Mouse (Mus musculus): Measurements from ENCODE around the gene Tbc1d10c. TPM values are rescaled to one million over a fixed set of nuclear protein-coding genes. Genes with fewer than 3 reads are reported as not detected.

The Tbc1d10c gene
- polyA plus RNA-seq, 1 experiment, result 0.98 TPM

GRCm38 (mm10) chr19:4134354-4134753 lies 56.7 kb downstream of the Tbc1d10c start:
- Histone ChIP-seq H3K27me3 (ENCODE audit: control insufficient read depth, insufficient read depth, low read length) (no peaks in the 10 kb centered on the region), H3K4me3 (ENCODE audit: control insufficient read depth, low read depth, low read length) (no peak overlapping the region), H3K4me1 (ENCODE audit: control insufficient read depth, insufficient read depth, low read length) (no peaks in the 10 kb centered on the region), H3K27ac (ENCODE audit: control insufficient read depth, insufficient read depth, low read depth, low read length) (no peak overlapping the region), H3K36me3 (ENCODE audit: control insufficient read depth, insufficient read depth, low read length) (no peaks in the 10 kb centered on the region; the same call in 1 of the 2 replicates)
- TF ChIP-seq CTCF (IDR thresholded peaks at IDR 0.05; ENCODE audit: control insufficient read depth, insufficient read depth, insufficient replicate concordance, low read depth, low read length), result no peak
- TF ChIP-seq POLR2A (IDR thresholded peaks at IDR 0.05; ENCODE audit: control insufficient read depth, low read depth, low read length), result no peak

Other genes with a start within 250 kb of the Tbc1d10c start
- 2.9 and 3.2 TPM in 2 replicates for gene Aldh3b3, start 232.6 kb downstream of the Tbc1d10c start, polyA plus RNA-seq (2012; rRNA removed)
- 48.5 and 48.6 TPM in 2 replicates for gene Aldh3b2, start 219.0 kb downstream of the Tbc1d10c start, polyA plus RNA-seq (2012; rRNA removed)
- gene Acy3, start 204.7 kb downstream of the Tbc1d10c start, polyA plus RNA-seq (2012; rRNA removed), result 14.7 and 14.9 TPM in 2 replicates
- 0.41 and 0.56 TPM in 2 replicates for gene Tbx10, start 198.5 kb downstream of the Tbc1d10c start, polyA plus RNA-seq (2012; rRNA removed)
- 0.99 and 2.4 TPM in 2 replicates for gene Nudt8, start 190.7 kb downstream of the Tbc1d10c start, polyA plus RNA-seq (2012; rRNA removed)
- 0.48 TPM in 2 replicates for gene Gm49405, start 190.7 kb downstream of the Tbc1d10c start, polyA plus RNA-seq (2012; rRNA removed)
- 1.3 and 2.0 TPM in 2 replicates for gene Doc2g, start 188.0 kb downstream of the Tbc1d10c start, polyA plus RNA-seq (2012; rRNA removed)
- gene Ndufv1, start 178.5 kb downstream of the Tbc1d10c start, polyA plus RNA-seq (2012; rRNA removed), result 145 and 173 TPM in 2 replicates
- 88.6 and 94.9 TPM in 2 replicates for gene Gstp1, start 153.3 kb downstream of the Tbc1d10c start, polyA plus RNA-seq (2012; rRNA removed)
- gene Gstp2, start 145.3 kb downstream of the Tbc1d10c start, polyA plus RNA-seq (2012; rRNA removed), result 1.5 TPM in 2 replicates
- gene Gstp3, start 131.7 kb downstream of the Tbc1d10c start, polyA plus RNA-seq (2012; rRNA removed), result not detected in 2 replicates
- not detected in 2 replicates for gene Cabp2, start 109.7 kb downstream of the Tbc1d10c start, polyA plus RNA-seq (2012; rRNA removed)
- 31.5 and 31.7 TPM in 2 replicates for gene Cdk2ap2, start 94.1 kb downstream of the Tbc1d10c start, polyA plus RNA-seq (2012; rRNA removed)
- 31.9 and 42.8 TPM in 2 replicates for gene Pitpnm1, start 91.3 kb downstream of the Tbc1d10c start, polyA plus RNA-seq (2012; rRNA removed)
- 21.0 and 23.5 TPM in 2 replicates for gene Aip, start 65.4 kb downstream of the Tbc1d10c start, polyA plus RNA-seq (2012; rRNA removed)
- gene Gpr152, start 51.5 kb downstream of the Tbc1d10c start, polyA plus RNA-seq (2012; rRNA removed), result 0.02 TPM in 1 of 2 replicates, not detected in the other
- gene Cabp4, start 47.3 kb downstream of the Tbc1d10c start, polyA plus RNA-seq (2012; rRNA removed), result 0.16 and 0.29 TPM in 2 replicates
- 87.3 and 97.2 TPM in 2 replicates for gene Coro1b, start 42.7 kb downstream of the Tbc1d10c start, polyA plus RNA-seq (2012; rRNA removed)
- gene Ptprcap, start 37.7 kb downstream of the Tbc1d10c start, polyA plus RNA-seq (2012; rRNA removed), result 0.65 and 1.0 TPM in 2 replicates
- gene Rps6kb2, start 27.9 kb downstream of the Tbc1d10c start, polyA plus RNA-seq (2012; rRNA removed), result 10.9 and 11.1 TPM in 2 replicates
- gene Carns1, start 15.8 kb downstream of the Tbc1d10c start, polyA plus RNA-seq (2012; rRNA removed), result 2.5 and 2.7 TPM in 2 replicates
- 48.8 and 49.8 TPM in 2 replicates for gene Ppp1ca, start 781 bp upstream of the Tbc1d10c start, polyA plus RNA-seq (2012; rRNA removed)
- 9.0 and 9.2 TPM in 2 replicates for gene Rad9a, start 10.4 kb upstream of the Tbc1d10c start, polyA plus RNA-seq (2012; rRNA removed)
- 2.0 and 3.1 TPM in 2 replicates for gene Clcf1, start 23.0 kb upstream of the Tbc1d10c start, polyA plus RNA-seq (2012; rRNA removed)
- 1.2 and 3.0 TPM in 2 replicates for gene AC109138.7, start 23.1 kb upstream of the Tbc1d10c start, polyA plus RNA-seq (2012; rRNA removed)
- 16.3 and 19.4 TPM in 2 replicates for gene Pold4, start 40.6 kb upstream of the Tbc1d10c start, polyA plus RNA-seq (2012; rRNA removed)
- 6.3 and 7.1 TPM in 2 replicates for gene Ssh3, start 77.9 kb upstream of the Tbc1d10c start, polyA plus RNA-seq (2012; rRNA removed)
- 4.3 and 6.1 TPM in 2 replicates for gene Ankrd13d, start 91.9 kb upstream of the Tbc1d10c start, polyA plus RNA-seq (2012; rRNA removed)
- 10.7 and 12.0 TPM in 2 replicates for gene Grk2, start 114.9 kb upstream of the Tbc1d10c start, polyA plus RNA-seq (2012; rRNA removed)
- gene Kdm2a, start 207.0 kb upstream of the Tbc1d10c start, polyA plus RNA-seq (2012; rRNA removed), result 46.0 and 48.5 TPM in 2 replicates
- gene Rhod, start 248.1 kb upstream of the Tbc1d10c start, polyA plus RNA-seq (2012; rRNA removed), result 8.9 and 9.3 TPM in 2 replicates